Mouse (Mus musculus): Measurements from ENCODE around the gene Olfr373. TPM values are rescaled to one million over a fixed set of nuclear protein-coding genes. Genes with fewer than 3 reads are reported as not detected.
A peak's percentile ranks its signal among the peaks of the same experiment; 100 is the strongest.

The Olfr373 gene
- total RNA-seq, 2 experiments from 2014 or later = not detected

DNA sequence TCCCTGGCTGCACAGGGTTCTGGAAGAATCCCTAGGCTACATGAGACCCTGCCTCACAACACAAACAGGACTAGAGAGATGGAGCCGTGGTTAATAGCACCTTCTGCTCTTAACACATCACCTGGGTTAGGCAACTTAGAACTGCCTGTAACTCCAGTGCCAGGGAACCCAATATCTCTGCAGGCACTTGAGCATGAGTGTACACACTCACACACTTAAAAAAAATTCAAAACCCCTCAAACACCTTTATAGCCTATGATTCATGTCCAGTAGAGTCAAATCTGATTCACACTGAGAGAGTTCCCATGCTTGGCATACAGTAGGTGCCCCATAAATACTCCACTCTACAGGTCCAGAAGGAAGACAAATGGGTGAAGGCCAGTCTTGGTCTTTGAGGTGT is 49.4 kb downstream of the Olfr373 start:
- ATAC-seq (replicated peaks; ENCODE audit: low FRiP score, low TSS enrichment, poor library complexity, severe bottlenecking) = no peak

DNA sequence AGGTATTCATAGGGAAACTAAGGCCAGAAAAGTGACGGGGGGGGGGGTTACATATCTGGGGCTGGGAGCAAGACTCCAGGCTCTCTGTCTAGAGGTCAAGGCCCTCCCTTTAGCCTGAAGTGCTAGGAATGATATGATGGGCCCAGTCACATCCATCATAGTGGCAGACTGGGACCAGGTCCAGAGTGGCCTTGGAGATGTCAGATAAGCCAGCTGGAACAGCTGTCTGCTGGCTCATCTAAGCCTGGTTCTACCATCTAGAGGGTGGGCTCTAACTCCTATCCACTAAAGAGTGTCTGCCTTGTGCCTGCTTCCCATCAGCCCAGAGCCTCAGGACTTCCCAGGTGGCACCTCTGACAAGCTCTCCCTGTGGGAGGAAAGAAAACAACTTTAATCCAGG is 49.9 kb downstream of the Olfr373 start:
- ATAC-seq (replicated peaks; ENCODE audit: low FRiP score, low TSS enrichment, poor library complexity, severe bottlenecking) = no peak

DNA sequence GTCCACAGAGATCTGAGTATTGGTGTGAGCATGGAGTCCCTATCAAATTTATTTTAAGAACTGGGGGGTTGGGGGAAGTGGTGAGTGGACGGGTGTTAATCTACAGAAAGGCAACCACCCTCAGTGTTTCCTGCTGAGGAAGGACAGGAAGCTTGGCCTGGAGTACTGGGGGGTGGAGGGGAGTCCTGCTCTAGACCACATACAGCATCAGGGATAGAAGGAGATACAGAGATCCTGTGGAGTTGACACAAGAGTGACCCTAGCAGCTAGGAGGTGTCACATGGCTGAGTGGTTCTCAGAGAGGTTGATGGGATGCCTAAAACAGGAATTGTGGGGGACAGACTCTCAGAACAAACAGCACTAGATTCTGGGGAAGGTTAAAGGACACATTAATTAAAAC is 50.5 kb downstream of the Olfr373 start:
- no peak for ATAC-seq (replicated peaks; ENCODE audit: low FRiP score, low TSS enrichment, poor library complexity, severe bottlenecking)

DNA sequence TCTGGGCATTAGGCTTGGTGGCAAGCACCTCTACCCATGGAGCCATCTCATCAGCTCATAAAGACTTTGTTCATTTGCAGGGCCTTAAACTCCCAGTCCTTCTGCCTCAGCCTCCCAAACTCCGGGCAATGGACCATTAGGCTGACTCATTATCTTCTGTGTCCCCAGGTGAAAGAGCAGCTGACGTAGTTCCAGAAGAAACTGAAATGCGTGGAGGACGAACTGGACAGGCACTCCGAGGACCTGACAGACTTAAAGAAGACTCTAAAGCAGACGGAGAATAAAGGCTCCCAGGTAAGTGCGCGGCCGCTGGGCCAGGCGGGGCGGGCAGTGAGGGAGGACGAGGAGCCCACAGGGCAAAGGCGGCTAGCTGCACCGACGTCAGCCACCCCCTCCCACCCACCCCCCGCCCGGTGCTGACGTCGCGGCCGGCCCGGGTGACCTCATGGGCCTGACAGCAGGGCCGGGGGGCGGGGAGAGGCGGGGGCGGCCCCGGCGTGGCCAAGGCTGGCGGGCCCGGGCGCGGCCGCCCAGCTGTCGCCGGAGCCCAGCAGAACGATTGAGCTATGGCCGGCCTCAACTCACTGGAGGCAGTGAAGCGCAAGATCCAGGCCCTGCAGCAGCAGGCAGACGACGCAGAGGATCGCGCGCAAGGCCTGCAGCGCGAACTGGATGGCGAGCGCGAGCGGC is 51.9 kb downstream of the Olfr373 start, which contains the start of gene Tpm4:
Tpm4 (plus strand) TSS at position 220 of the 690 bp plus-strand sequence.
- ATAC-seq (replicated peaks; ENCODE audit: low FRiP score, low TSS enrichment, poor library complexity, severe bottlenecking) = no peak

DNA sequence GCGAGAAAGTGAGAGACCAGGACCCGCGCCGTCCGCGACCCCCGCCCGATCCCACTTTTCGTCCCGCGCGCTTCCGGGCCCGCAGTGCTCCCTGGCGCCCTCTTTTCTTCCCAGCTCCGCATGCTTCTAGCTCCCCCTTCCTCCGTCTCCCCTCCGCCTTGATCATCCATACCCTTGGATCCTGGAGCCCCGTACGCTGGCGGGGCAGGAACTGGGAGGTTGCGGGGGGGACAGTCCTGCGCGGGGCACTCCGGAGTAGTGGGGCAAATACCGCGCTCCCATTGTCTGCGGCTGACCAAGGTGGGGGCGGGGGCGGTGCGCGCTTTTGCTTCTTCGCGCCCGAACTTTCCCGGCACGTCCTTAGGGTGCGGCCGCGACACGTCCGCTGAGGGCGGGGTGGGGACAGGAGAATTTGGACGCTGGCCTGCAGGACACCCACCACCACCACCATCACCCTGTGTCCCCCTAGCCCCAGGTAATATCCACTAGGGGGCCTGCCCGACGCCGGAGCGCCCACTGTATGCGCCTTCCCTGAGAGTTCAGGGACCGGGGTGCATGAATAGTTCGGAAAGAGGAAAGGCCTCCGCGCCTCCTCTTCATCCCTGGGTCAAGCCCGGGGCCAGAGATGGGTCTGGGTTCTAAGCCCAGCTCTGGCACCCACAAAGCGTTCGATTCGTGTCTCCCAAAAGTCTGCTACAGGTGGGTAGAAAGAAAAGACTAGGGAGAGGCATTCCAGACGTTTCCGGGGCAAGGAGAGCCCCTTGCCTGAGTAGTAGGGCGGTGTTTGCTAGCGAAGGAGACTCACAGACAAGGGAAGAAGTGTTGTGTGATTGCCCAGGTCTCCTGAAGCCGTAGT is 52.7 kb downstream of the Olfr373 start:
- ATAC-seq (replicated peaks; ENCODE audit: low FRiP score, low TSS enrichment, poor library complexity, severe bottlenecking) = no peak; the same call in 1 of the 2 replicates

DNA sequence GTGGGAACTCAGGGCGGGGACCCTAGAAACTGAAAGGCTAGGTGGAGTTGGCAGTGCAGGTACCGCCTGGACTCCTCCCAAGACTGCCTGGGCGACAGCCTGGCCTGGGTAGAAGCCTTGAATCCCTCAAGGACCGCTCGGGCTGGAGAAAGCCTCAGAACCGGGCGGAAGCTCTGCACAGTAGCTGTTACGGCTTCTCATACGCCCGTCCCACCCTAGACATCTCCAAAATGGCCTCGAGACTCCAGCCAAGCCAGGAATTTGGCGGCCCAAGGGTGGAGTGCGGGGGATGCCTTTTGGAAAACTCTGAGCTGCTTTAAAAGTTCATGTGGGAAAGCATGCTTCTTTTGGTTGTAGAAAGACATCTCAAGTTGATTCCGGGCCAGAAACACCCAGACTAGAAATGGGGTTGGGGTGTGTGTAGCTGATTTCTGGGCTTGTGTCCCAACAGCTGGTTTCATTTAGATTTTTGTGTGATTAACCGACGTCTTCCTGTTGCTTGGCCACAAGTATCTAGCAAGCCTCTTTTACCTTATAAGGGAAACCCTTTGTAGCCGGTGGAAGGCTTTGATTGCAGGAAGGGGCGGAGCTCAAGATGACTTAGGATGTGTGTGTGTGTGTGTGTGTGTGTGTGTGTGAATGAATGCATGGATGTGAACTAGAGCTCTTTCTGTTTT is 53.5 kb downstream of the Olfr373 start:
- peak; percentile 39; the same call in 1 of the 2 replicates for ATAC-seq (replicated peaks; ENCODE audit: low FRiP score, low TSS enrichment, poor library complexity, severe bottlenecking)

DNA sequence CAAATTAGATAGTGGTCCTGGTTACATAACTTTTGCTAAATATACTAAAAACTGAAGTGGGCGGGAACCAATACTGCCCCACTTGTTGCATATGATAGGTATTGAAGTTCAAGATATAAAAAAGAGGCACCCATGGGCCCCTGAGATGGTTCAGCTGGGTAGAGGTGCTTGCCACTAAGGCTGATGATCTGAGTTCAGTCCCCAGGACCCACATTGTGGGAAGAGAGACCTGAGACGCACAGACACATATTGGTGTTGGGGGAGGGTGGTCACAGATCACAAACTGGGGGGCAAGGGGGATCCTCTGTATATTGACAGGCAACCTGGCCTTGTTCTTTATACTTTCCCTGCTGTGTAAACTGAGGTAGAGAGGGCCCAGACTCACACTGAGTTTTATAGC is 54.5 kb downstream of the Olfr373 start:
- ATAC-seq (replicated peaks; ENCODE audit: low FRiP score, low TSS enrichment, poor library complexity, severe bottlenecking) = no peak

DNA sequence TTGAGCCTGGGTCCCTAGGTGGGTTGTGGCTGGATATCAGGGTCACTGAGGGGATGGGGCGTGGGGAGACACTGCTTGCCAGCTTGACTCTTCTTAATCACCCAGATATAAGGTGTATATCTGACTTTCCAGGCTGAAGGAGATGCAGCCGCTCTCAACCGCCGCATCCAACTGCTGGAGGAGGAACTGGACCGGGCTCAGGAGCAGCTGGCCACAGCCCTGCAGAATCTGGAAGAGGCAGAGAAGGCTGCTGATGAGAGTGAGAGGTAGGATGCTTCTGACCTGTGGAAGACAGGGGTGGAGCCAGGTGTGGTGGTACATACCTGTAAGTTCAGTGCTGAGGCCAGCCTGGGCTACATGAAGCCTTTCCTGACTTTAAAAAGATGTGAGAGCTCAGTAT is 55.5 kb downstream of the Olfr373 start:
- no peak for ATAC-seq (replicated peaks; ENCODE audit: low FRiP score, low TSS enrichment, poor library complexity, severe bottlenecking)

DNA sequence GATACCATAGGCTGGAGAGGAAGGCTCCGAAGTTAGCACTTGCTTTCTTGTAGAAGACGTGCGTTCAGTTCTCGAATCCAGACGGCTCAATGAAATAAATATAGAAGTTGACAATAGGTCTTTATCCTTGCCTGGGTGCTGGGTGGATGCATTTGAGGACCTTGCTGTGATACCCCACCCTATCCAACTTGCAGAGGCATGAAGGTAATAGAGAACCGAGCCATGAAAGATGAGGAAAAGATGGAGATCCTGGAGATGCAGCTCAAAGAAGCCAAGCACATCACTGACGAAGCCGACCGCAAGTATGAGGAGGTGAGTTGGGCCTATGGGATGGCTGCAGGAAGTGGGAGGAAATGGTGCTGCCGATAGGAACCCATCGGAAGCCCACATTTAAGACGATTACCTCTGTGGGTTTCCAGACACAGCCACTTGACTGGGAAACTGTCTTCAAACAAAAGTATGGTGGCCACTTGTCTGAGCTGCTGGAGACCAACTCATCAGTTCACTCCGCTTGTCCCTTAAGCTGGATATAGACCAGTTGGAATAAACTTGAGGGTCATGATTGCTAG is 60.4 kb downstream of the Olfr373 start:
- ATAC-seq (replicated peaks; ENCODE audit: low FRiP score, low TSS enrichment, poor library complexity, severe bottlenecking) = no peak

DNA sequence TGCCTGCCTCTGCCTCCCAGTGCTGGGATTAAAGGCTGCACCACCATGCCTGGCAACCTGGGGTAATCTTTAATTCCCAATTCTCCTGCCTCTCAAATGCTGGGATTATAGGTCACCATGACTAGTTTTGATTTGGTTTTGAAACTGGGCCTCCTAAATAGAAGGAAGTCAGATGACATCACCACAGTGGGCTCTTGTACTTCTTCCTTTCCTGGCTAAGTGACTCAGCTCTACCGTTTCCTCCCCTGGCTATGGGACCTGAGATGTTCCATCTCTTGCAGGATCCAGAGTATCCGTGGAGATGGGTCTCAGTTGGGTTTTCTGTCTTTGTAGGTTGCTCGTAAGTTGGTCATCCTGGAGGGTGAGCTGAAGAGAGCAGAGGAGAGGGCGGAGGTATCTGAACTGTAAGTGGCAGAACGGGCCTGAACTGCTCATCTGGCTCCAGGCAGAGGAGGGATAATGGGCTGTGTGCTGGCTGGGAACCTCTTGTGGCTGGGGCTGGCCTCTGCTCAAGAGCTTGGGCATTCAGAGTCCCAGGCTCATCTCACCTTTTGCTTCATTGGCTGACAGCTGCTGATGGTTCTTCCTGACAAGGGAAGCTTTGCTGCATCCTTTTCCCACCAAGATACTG is 61.5 kb downstream of the Olfr373 start:
- no peak for ATAC-seq (replicated peaks; ENCODE audit: low FRiP score, low TSS enrichment, poor library complexity, severe bottlenecking)

DNA sequence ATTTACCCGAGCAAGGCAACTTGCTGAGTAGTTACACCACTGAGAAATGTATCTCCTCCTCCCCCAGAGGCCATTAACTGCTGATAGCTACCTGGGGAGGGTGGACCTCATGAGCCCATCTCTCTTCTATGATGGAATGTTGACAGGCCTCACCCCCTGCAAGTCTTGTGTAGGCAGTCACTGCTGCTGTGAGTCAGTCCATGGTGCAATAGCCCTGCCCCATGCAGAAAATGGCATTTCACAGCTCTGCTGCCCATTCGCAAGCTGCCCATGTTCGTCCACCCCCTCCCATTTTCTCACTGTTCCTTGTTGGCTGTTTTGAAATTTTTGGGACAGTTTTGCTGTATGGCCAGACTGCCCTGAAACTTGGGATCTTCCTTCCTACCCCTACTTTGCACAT is 62.5 kb downstream of the Olfr373 start:
- ATAC-seq (replicated peaks; ENCODE audit: low FRiP score, low TSS enrichment, poor library complexity, severe bottlenecking) = no peak

DNA sequence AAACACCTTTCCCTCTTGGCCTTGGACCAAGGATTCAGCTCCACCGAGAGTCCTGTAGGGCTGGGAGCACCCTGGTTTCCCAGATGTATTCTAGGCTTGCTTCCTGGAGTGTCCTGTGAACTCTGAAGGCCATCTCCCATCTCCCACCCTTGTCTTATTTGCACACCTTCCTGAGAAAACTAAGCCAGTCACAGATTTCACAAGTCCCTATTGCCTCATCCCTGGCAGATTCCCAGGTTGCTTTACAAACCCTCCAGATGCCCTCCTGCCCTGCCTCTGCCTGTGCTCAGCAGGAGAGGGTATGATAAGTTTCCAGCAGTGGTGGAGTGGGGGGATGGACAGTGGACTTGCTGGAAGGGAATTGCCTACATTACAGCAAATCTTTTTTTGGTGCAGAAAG is 63.1 kb downstream of the Olfr373 start:
- no peak for ATAC-seq (replicated peaks; ENCODE audit: low FRiP score, low TSS enrichment, poor library complexity, severe bottlenecking)

DNA sequence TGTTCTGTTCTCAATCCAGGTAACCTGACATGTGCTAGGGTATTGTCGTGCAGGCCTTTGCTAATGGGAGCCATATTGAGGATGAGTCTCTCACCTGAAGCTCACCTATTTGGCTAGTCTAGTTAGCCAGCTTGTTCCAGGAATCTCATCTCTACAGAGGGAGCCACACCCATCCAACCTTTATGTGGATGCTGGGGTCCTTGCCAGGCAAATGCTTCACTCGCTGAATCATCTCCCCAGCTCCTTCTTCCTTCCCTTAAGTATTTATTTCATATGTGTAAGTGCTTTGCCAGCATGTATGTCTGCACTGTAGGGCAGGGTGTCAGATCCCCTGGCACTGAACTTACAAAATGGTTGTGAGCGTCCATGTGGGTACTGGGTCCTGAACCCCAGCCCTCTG is 63.6 kb downstream of the Olfr373 start:
- ATAC-seq (replicated peaks; ENCODE audit: low FRiP score, low TSS enrichment, poor library complexity, severe bottlenecking) = no peak

DNA sequence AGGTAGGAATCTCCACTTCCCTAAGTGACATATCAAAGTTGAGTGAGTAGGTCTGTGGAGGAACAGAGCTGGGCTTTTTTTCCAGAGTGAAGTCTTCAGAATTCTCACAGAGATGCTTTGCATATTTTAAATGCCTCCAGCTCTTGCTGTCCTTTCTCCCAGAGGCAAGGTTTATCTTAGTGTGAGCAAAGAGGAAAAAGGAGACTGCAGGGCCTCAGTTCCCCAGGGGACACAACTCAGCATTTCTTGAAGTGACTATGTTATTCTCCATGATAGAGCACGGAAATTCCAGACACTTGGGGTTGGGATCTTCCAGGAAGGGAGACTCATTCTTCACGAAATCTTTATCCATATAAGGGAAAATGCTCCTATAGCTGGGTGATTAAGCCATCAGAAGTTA is 64.3 kb downstream of the Olfr373 start:
- ATAC-seq (replicated peaks; ENCODE audit: low FRiP score, low TSS enrichment, poor library complexity, severe bottlenecking) = no peak

DNA sequence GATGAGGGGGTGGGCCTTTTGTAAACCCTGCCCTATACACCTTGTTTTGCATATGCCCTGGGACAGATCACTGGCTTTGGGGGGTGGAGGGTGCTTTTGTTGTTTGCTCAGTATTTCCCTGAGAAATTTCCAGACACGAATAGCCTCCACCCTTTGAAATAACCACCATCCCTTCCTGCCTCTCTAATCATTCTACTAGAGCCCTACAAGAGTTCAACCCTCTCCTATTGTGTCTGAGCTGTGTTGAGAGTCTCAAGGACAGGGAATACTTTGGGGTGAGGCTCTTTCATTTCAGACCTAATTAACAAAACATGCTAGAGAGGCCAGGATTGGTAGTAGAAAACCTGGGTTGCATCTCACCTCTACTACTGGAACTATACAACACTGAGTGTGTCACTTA is 66.1 kb downstream of the Olfr373 start:
- no peak for ATAC-seq (replicated peaks; ENCODE audit: low FRiP score, low TSS enrichment, poor library complexity, severe bottlenecking)

DNA sequence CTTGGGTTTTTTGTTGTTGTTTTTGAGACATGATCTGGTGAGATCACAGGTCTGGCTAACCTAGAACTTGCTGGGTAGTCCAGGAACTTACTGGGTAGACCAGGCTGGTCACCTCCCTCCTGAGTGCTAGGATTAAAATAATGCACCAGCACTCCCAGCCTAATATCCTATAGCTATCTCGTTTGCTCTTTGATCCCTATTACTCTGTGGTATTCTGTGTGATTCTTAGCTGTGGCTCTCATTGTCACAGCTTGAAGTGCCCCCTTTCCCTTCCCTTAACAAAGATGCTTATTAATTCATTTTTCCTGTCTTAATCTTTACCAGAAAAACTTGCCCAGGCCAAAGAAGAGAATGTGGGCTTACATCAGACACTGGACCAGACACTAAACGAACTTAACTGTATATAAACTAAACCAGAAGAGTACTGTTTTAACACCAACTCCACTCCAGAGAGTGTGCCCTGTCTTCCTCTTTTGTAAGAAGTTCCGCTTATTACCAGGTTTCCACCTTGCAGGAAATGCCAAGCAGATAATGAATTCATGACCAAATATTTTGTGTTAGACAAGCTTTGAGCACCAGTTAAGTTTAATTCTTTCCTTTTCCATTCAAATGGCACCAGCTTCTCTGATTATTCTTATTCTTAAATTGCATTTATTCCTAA is 68.6 kb downstream of the Olfr373 start:
- no peak; the same call in 1 of the 2 replicates for ATAC-seq (replicated peaks; ENCODE audit: low FRiP score, low TSS enrichment, poor library complexity, severe bottlenecking)
